Mouse (Mus musculus) midbrain, embryonic 14.5 days (tissue): ENCODE data around the gene Ucp2. TPM values are rescaled to one million over a fixed set of nuclear protein-coding genes. Genes with fewer than 3 reads are reported as not detected.

Source experiments
- ATAC-seq: fragments of 200-750 bp; cut with Nextera tagmentation; 2 replicates; pipeline ENCODE4 v1.8.0; 2017; ENCODE audit warnings: moderate number of reproducible peaks, moderate library complexity; ENCODE audit not compliant: low FRiP score, low TSS enrichment
- DNase-seq: peaks from one replicate; pipeline ENCODE4 v3.0.0-alpha.2; 2015
- H3K27ac ChIP-seq: fragments of 300-500 bp; sonication (generic); replicated peaks from 2 replicates; pipeline ENCODE4 v1.5.1; 2014; ENCODE audit warnings: mild to moderate bottlenecking, low read depth, low read length, moderate library complexity
- H3K27me3 ChIP-seq: fragments of 300-500 bp; sonication (generic); 2 replicates; pipeline ENCODE4 v1.6.1; 2014; ENCODE audit warnings: low read length, control low read depth, mixed read lengths; ENCODE audit not compliant: control insufficient read depth, insufficient read depth
- H3K36me3 ChIP-seq: fragments of 300-500 bp; sonication (generic); 2 replicates; pipeline ENCODE4 v1.6.1; 2014; ENCODE audit warnings: low read length, control low read depth; ENCODE audit not compliant: control insufficient read depth, insufficient read depth
- H3K4me1 ChIP-seq: fragments of 300-500 bp; sonication (generic); 2 replicates; pipeline ENCODE4 v1.6.1; 2014; ENCODE audit warnings: mild to moderate bottlenecking, antibody characterized with exemption, low read length, control low read depth; ENCODE audit not compliant: control insufficient read depth, insufficient read depth
- H3K4me2 ChIP-seq: fragments of 300-500 bp; sonication (generic); 2 replicates; pipeline ENCODE4 v1.6.1; 2014; ENCODE audit warnings: mild to moderate bottlenecking, low read length, moderate library complexity
- H3K4me3 ChIP-seq: fragments of 300-500 bp; sonication (generic); replicated peaks from 2 replicates; pipeline ENCODE4 v1.5.1; 2014; ENCODE audit warnings: low read depth, low read length
- H3K9ac ChIP-seq: fragments of 300-500 bp; sonication (generic); replicated peaks from 2 replicates; pipeline ENCODE4 v1.6.1; 2014; ENCODE audit warnings: mild to moderate bottlenecking, low read length, moderate library complexity
- H3K9me3 ChIP-seq: fragments of 300-500 bp; sonication (generic); 2 replicates; pipeline ENCODE4 v1.6.1; 2016; ENCODE audit warnings: low read length, control low read depth, mixed read lengths; ENCODE audit not compliant: control insufficient read depth
- WGBS: fragments of 180-500 bp; shearing (Covaris S2); extraction: QIAGEN DNeasy Blood & Tissue Kit; methylation state at CpG from one replicate; pipeline ENCODE4 v1.1.7; 2014; 5-methylcytosine and 5-hydroxymethylcytosine counted together
- polyA plus RNA-seq: library from polyadenylated mRNA; unstranded; fragments of >200 nt; fragmentation: Nextera tagmentation; extraction: Ambion mirVana; gene quantifications from 2 replicates; pipeline ENCODE4 v1.2.1, GENCODE M21; 2014

The Ucp2 gene
- polyA plus RNA-seq, 1 experiment from 2014 or later: 55.6 TPM

GRCm38 (mm10) chr7:100463757-100464156 is 29.4 kb upstream of the Ucp2 start:
- WGBS: 92% methylated on average over 10 of the region's 10 CpGs
- H3K4me3 ChIP-seq: no peak overlapping the region

DNA sequence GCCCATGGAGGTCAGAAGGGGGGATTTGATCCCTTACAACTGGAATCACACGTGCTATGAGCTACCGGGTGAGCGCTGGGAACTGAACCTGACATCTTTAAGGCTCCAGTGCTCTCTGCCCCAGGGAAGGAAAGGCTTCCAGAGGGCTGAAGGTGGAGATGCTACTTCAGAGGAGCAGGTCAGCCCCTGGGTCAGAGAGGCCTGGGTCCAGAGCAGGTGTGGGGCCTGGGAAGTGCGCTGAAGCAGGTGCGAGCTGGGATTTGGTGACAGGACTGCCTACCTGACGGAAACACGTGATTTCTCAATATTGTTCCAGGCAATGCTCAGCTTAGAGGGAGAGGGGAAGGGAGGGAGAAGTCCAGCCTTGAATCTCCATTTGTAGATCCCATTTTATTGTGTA is 28.9 kb upstream of the Ucp2 start:
- no peak overlapping the region for H3K9ac ChIP-seq
- no peak for DNase-seq
- H3K27me3 ChIP-seq: no peaks in the 10 kb centered on the region
- H3K36me3 ChIP-seq: peaks cover 58% of the 10 kb centered on the region
- no peak for ATAC-seq
- H3K4me1 ChIP-seq: no peaks in the 10 kb centered on the region
- H3K4me3 ChIP-seq: no peak overlapping the region
- WGBS: 94% methylated on average over 7 of the region's 7 CpGs
- H3K9me3 ChIP-seq: no peaks in the 10 kb centered on the region
- no peak overlapping the region for H3K27ac ChIP-seq
- no peak overlapping the region for H3K4me2 ChIP-seq

More at GRCm38 (mm10) chr7:100463757-100464156, 29.4 kb upstream of the Ucp2 start:
- Histone ChIP-seq H3K9me3 (no peaks in the 10 kb centered on the region), H3K4me1 (no peaks in the 10 kb centered on the region), H3K9ac (no peak overlapping the region), H3K27me3 (no peaks in the 10 kb centered on the region), H3K36me3 (peaks cover 58% of the 10 kb centered on the region), H3K4me2 (no peak overlapping the region), H3K27ac (no peak overlapping the region)
- no peak for ATAC-seq
- no peak for DNase-seq

- WGBS: 83% methylated on average over 4 of the region's 4 CpGs
- Histone ChIP-seq H3K4me3 (no peak overlapping the region), H3K4me1 (no peaks in the 10 kb centered on the region), H3K9ac (no peak overlapping the region), H3K27ac (no peak overlapping the region), H3K36me3 (peaks cover 57% of the 10 kb centered on the region), H3K4me2 (no peak overlapping the region), H3K27me3 (no peaks in the 10 kb centered on the region), H3K9me3 (no peaks in the 10 kb centered on the region)
- ATAC-seq (no peak), DNase-seq (no peak)
Observed at GRCm38 (mm10) chr7:100465248-100465647, 27.9 kb upstream of the Ucp2 start.

- Histone ChIP-seq H3K27me3 (no peaks in the 10 kb centered on the region), H3K4me2 (no peak overlapping the region), H3K9ac (no peak overlapping the region), H3K27ac (no peak overlapping the region), H3K36me3 (peaks cover 56% of the 10 kb centered on the region), H3K4me3 (no peak overlapping the region), H3K9me3 (no peaks in the 10 kb centered on the region), H3K4me1 (no peaks in the 10 kb centered on the region)
- ATAC-seq: no peak
- DNase-seq: peak; percentile 10
- 80% methylated on average over 5 of the region's 5 CpGs for WGBS
Observed at GRCm38 (mm10) chr7:100465656-100466309, 27.4 kb upstream of the Ucp2 start.

- H3K4me1 ChIP-seq: no peaks in the 10 kb centered on the region
- H3K27ac ChIP-seq: no peak overlapping the region
- no peaks in the 10 kb centered on the region for H3K9me3 ChIP-seq
- H3K4me3 ChIP-seq: no peak overlapping the region
- no peaks in the 10 kb centered on the region for H3K27me3 ChIP-seq
- 92% methylated on average over 11 of the region's 11 CpGs for WGBS
- no peak overlapping the region for H3K4me2 ChIP-seq
- DNase-seq (no peak), ATAC-seq (no peak)
- H3K9ac ChIP-seq: no peak overlapping the region
- H3K36me3 ChIP-seq: peaks cover 47% of the 10 kb centered on the region
Observed at GRCm38 (mm10) chr7:100466781-100467510, 26.2 kb upstream of the Ucp2 start.

GRCm38 (mm10) chr7:100468761-100469160 is 24.4 kb upstream of the Ucp2 start:
- 86% methylated on average over 6 of the region's 6 CpGs for WGBS
- peaks cover 46% of the 10 kb centered on the region for H3K36me3 ChIP-seq

GRCm38 (mm10) chr7:100469502-100469901 is 23.6 kb upstream of the Ucp2 start:
- no peak for DNase-seq
- H3K4me3 ChIP-seq: no peak overlapping the region
- H3K4me2 ChIP-seq: no peak overlapping the region
- no peak overlapping the region for H3K9ac ChIP-seq
- no peaks in the 10 kb centered on the region for H3K27me3 ChIP-seq
- no peak for ATAC-seq
- H3K9me3 ChIP-seq: no peaks in the 10 kb centered on the region
- WGBS: 92% methylated on average over 1 of the region's 1 CpGs
- no peaks in the 10 kb centered on the region for H3K4me1 ChIP-seq
- H3K36me3 ChIP-seq: peaks cover 41% of the 10 kb centered on the region
- no peak overlapping the region for H3K27ac ChIP-seq

More at GRCm38 (mm10) chr7:100468761-100469160, 24.4 kb upstream of the Ucp2 start:
- no peak for ATAC-seq
- H3K4me3 ChIP-seq: no peak overlapping the region
- no peak overlapping the region for H3K4me2 ChIP-seq
- no peaks in the 10 kb centered on the region for H3K9me3 ChIP-seq
- H3K4me1 ChIP-seq: no peaks in the 10 kb centered on the region
- H3K27me3 ChIP-seq: no peaks in the 10 kb centered on the region
- H3K27ac ChIP-seq: no peak overlapping the region
- no peak overlapping the region for H3K9ac ChIP-seq
- DNase-seq: no peak

GRCm38 (mm10) chr7:100470796-100471406 is 22.2 kb upstream of the Ucp2 start:
- H3K9ac ChIP-seq: no peak overlapping the region
- peaks cover 28% of the 10 kb centered on the region for H3K36me3 ChIP-seq
- DNase-seq: no peak
- H3K4me1 ChIP-seq: no peaks in the 10 kb centered on the region
- H3K9me3 ChIP-seq: no peaks in the 10 kb centered on the region
- no peak overlapping the region for H3K4me2 ChIP-seq
- no peak overlapping the region for H3K4me3 ChIP-seq
- ATAC-seq: no peak
- 92% methylated on average over 11 of the region's 11 CpGs for WGBS
- H3K27ac ChIP-seq: no peak overlapping the region
- no peaks in the 10 kb centered on the region for H3K27me3 ChIP-seq
